Mouse (Mus musculus) MEL (cell line): ENCODE results near the gene Acap1. TPM values are rescaled to one million over a fixed set of nuclear protein-coding genes. Genes with fewer than 3 reads are reported as not detected.

Experiments used
- DNase-seq: peaks from one replicate; pipeline ENCODE4 v3.0.0; 2011; ENCODE audit warnings: low read depth, low spot score
- H3K27ac ChIP-seq: 2 replicates; pipeline ENCODE4 v1.5.1; 2012; ENCODE audit warnings: low read depth, mild to moderate bottlenecking, control low read depth, low read length, moderate library complexity; ENCODE audit not compliant: control insufficient read depth
- H3K27me3 ChIP-seq, 2 experiments: fragments of 150-350 bp in 1 of 2; sonication (generic) in 1 of 2; 2 replicates each; pipeline ENCODE4 v1.6.1; 2012; ENCODE audit warnings: low read length in 2 of 2, mild to moderate bottlenecking in 2 of 2, improper control_type of control experiment in 1 of 2, moderate library complexity in 1 of 2; ENCODE audit not compliant: insufficient read depth in 2 of 2, control insufficient read depth in 1 of 2
- H3K36me3 ChIP-seq, 2 experiments: 2 replicates each; pipeline ENCODE4 v1.6.1; 2012 to 2014; ENCODE audit warnings: low read length in 2 of 2, improper control_type of control experiment in 1 of 2, inconsistent platforms in 1 of 2, mild to moderate bottlenecking in 1 of 2; ENCODE audit not compliant: insufficient read depth in 2 of 2, control insufficient read depth in 1 of 2
- H3K4me1 ChIP-seq, 2 experiments: fragments of 150-350 bp in 1 of 2; sonication (generic) in 1 of 2; 2 replicates each; pipeline ENCODE4 v1.6.1; 2012; ENCODE audit warnings: low read length in 2 of 2, improper control_type of control experiment in 1 of 2, mild to moderate bottlenecking in 1 of 2; ENCODE audit not compliant: insufficient read depth in 2 of 2, control insufficient read depth in 1 of 2
- H3K4me3 ChIP-seq, 2 experiments: fragments of 150-350 bp in 1 of 2; sonication (generic) in 1 of 2; 2 replicates each; pipeline ENCODE4 v1.5.1; 2012; ENCODE audit warnings: low read depth in 2 of 2, low read length in 2 of 2, mild to moderate bottlenecking in 2 of 2, moderate library complexity in 2 of 2, control low read depth in 1 of 2, improper control_type of control experiment in 1 of 2; ENCODE audit not compliant: control insufficient read depth in 1 of 2, insufficient read depth in 1 of 2
- H3K79me2 ChIP-seq: 2 replicates; pipeline ENCODE4 v1.6.1; 2012; ENCODE audit warnings: mild to moderate bottlenecking, low read length, moderate library complexity; ENCODE audit not compliant: control insufficient read depth, poor library complexity, insufficient read depth
- H3K9ac ChIP-seq: 2 replicates; pipeline ENCODE4 v1.6.1; 2012; ENCODE audit warnings: low read depth, mild to moderate bottlenecking, control low read depth, low read length, moderate library complexity; ENCODE audit not compliant: control insufficient read depth, poor library complexity, severe bottlenecking
- H3K9me3 ChIP-seq: fragments of 150-350 bp; sonication (generic); replicated peaks from 2 replicates; pipeline ENCODE4 v1.6.1; 2012; ENCODE audit warnings: mild to moderate bottlenecking, low read length, improper control_type of control experiment, moderate library complexity; ENCODE audit not compliant: insufficient read depth
- BHLHE40 ChIP-seq: IDR thresholded peaks from 2 replicates; pipeline ENCODE4 v1.6.1; 2012; ENCODE audit warnings: low read depth, mild to moderate bottlenecking, inconsistent platforms, low read length, improper control_type of control experiment, borderline replicate concordance
- CHD1 ChIP-seq: IDR thresholded peaks from 2 replicates; pipeline ENCODE4 v1.6.1; 2012; ENCODE audit warnings: low read depth, mild to moderate bottlenecking, inconsistent platforms, low read length, improper control_type of control experiment
- CTCF ChIP-seq, 3 experiments: IDR thresholded peaks in 2 of 3; conservative IDR thresholded peaks in 1 of 3; 2 replicates each; pipeline ENCODE4 v1.5.1; 2011 to 2012; ENCODE audit warnings: low read length in 3 of 3, low read depth in 2 of 3, mild to moderate bottlenecking in 2 of 3, improper control_type of control experiment in 1 of 3, inconsistent platforms in 1 of 3, mixed read lengths in 1 of 3, moderate library complexity in 1 of 3; ENCODE audit not compliant: control insufficient read depth in 1 of 3, insufficient read depth in 1 of 3, poor library complexity in 1 of 3, severe bottlenecking in 1 of 3
- E2F4 ChIP-seq: IDR thresholded peaks from 2 replicates; pipeline ENCODE4 v1.6.1; 2011; ENCODE audit warnings: low read depth, low read length, improper control_type of control experiment, borderline replicate concordance
- ELF1 ChIP-seq: IDR thresholded peaks from 2 replicates; pipeline ENCODE4 v1.6.1; 2014; ENCODE audit warnings: low read depth, mild to moderate bottlenecking, inconsistent platforms, low read length, improper control_type of control experiment, moderate library complexity
- EP300 ChIP-seq, 2 experiments: IDR thresholded peaks; 2 replicates each; pipeline ENCODE4 v1.6.1; 2011; ENCODE audit warnings: improper control_type of control experiment in 2 of 2, low read length in 2 of 2, low read depth in 1 of 2, mild to moderate bottlenecking in 1 of 2
- ETS1 ChIP-seq: IDR thresholded peaks from 2 replicates; pipeline ENCODE4 v1.6.1; 2012; ENCODE audit warnings: low read depth, mild to moderate bottlenecking, inconsistent platforms, low read length, improper control_type of control experiment, moderate library complexity
- GABPA ChIP-seq: IDR thresholded peaks from 2 replicates; pipeline ENCODE4 v1.6.1; 2012; ENCODE audit warnings: low read depth, mild to moderate bottlenecking, inconsistent platforms, low read length, improper control_type of control experiment, moderate library complexity
- HCFC1 ChIP-seq: IDR thresholded peaks from 2 replicates; pipeline ENCODE4 v1.6.1; 2012; ENCODE audit warnings: low read depth, mild to moderate bottlenecking, inconsistent platforms, low read length, improper control_type of control experiment, moderate library complexity
- JUND ChIP-seq: IDR thresholded peaks from 2 replicates; pipeline ENCODE4 v1.6.1; 2011; ENCODE audit warnings: low read depth, mild to moderate bottlenecking, improper control_type of control experiment, low read length
- MAFK ChIP-seq: IDR thresholded peaks from 2 replicates; pipeline ENCODE4 v1.6.1; 2011; ENCODE audit warnings: low read depth, mild to moderate bottlenecking, low read length, improper control_type of control experiment, borderline replicate concordance
- MAX ChIP-seq: IDR thresholded peaks from 2 replicates; pipeline ENCODE4 v1.6.1; 2011; ENCODE audit warnings: low read length, improper control_type of control experiment
- MAZ ChIP-seq: IDR thresholded peaks from 2 replicates; pipeline ENCODE4 v1.6.1; 2012; ENCODE audit warnings: low read depth, mild to moderate bottlenecking, inconsistent platforms, low read length, improper control_type of control experiment
- MEF2A ChIP-seq: IDR thresholded peaks from 2 replicates; pipeline ENCODE4 v1.6.1; 2014; ENCODE audit warnings: low read depth, mild to moderate bottlenecking, inconsistent platforms, low read length, improper control_type of control experiment; ENCODE audit not compliant: poor library complexity, insufficient replicate concordance, severe bottlenecking; ENCODE audit errors: extremely low read depth
- MXI1 ChIP-seq: IDR thresholded peaks from 2 replicates; pipeline ENCODE4 v1.6.1; 2011; ENCODE audit warnings: mild to moderate bottlenecking, low read depth, low read length, improper control_type of control experiment
- MYB ChIP-seq: IDR thresholded peaks from 2 replicates; pipeline ENCODE4 v1.6.1; 2011; ENCODE audit warnings: mild to moderate bottlenecking, low read depth, low read length, improper control_type of control experiment
- NELFE ChIP-seq: IDR thresholded peaks from 2 replicates; pipeline ENCODE4 v1.6.1; 2011; ENCODE audit warnings: low read depth, low read length, improper control_type of control experiment
- POLR2A ChIP-seq, 2 experiments: IDR thresholded peaks; 2 replicates each; pipeline ENCODE4 v1.6.1; 2011 to 2012; ENCODE audit warnings: low read length in 2 of 2, mild to moderate bottlenecking in 2 of 2, control low read depth in 1 of 2, improper control_type of control experiment in 1 of 2, low read depth in 1 of 2, moderate library complexity in 1 of 2; ENCODE audit not compliant: control insufficient read depth in 1 of 2, insufficient read depth in 1 of 2, poor library complexity in 1 of 2
- POLR2AphosphoS2 ChIP-seq: IDR thresholded peaks from 2 replicates; pipeline ENCODE4 v1.6.1; 2011; ENCODE audit warnings: low read length, improper control_type of control experiment
- RAD21 ChIP-seq: IDR thresholded peaks from 2 replicates; pipeline ENCODE4 v1.6.1; 2011; ENCODE audit warnings: mild to moderate bottlenecking, low read depth, low read length, improper control_type of control experiment
- RCOR1 ChIP-seq: IDR thresholded peaks from 2 replicates; pipeline ENCODE4 v1.6.1; 2012; ENCODE audit warnings: low read depth, mild to moderate bottlenecking, inconsistent platforms, low read length, improper control_type of control experiment
- SIN3A ChIP-seq: IDR thresholded peaks from 2 replicates; pipeline ENCODE4 v1.6.1; 2012; ENCODE audit warnings: low read length, improper control_type of control experiment, inconsistent platforms
- TAL1 ChIP-seq: IDR thresholded peaks from 2 replicates; pipeline ENCODE4 v1.6.1; 2012; ENCODE audit warnings: mild to moderate bottlenecking, inconsistent platforms, low read length, moderate library complexity, mixed read lengths
- TBP ChIP-seq: IDR thresholded peaks from 2 replicates; pipeline ENCODE4 v1.8.0; 2011; ENCODE audit warnings: low read depth, low read length, improper control_type of control experiment
- TCF12 ChIP-seq: IDR thresholded peaks from 2 replicates; pipeline ENCODE4 v1.6.1; 2014; ENCODE audit warnings: low read depth, mild to moderate bottlenecking, inconsistent platforms, low read length, improper control_type of control experiment, moderate library complexity
- UBTF ChIP-seq: IDR thresholded peaks from 2 replicates; pipeline ENCODE4 v1.6.1; 2012; ENCODE audit warnings: low read depth, mild to moderate bottlenecking, inconsistent platforms, low read length, improper control_type of control experiment, moderate library complexity, borderline replicate concordance; ENCODE audit not compliant: insufficient read depth
- USF1 ChIP-seq: IDR thresholded peaks from 2 replicates; pipeline ENCODE4 v1.6.1; 2014; ENCODE audit warnings: low read depth, mild to moderate bottlenecking, inconsistent platforms, low read length, improper control_type of control experiment, moderate library complexity
- USF2 ChIP-seq, 2 experiments: IDR thresholded peaks; 2 replicates each; pipeline ENCODE4 v1.6.1; 2011 to 2012; ENCODE audit warnings: improper control_type of control experiment in 2 of 2, low read length in 2 of 2, borderline replicate concordance in 1 of 2, inconsistent platforms in 1 of 2, low read depth in 1 of 2, mild to moderate bottlenecking in 1 of 2; ENCODE audit not compliant: insufficient read depth in 1 of 2
- ZC3H11A ChIP-seq: IDR thresholded peaks from 2 replicates; pipeline ENCODE4 v1.6.1; 2012; ENCODE audit warnings: low read depth, mild to moderate bottlenecking, inconsistent platforms, low read length, improper control_type of control experiment
- ZMIZ1 ChIP-seq: IDR thresholded peaks from 2 replicates; pipeline ENCODE4 v1.6.1; 2012; ENCODE audit warnings: low read depth, mild to moderate bottlenecking, inconsistent platforms, low read length, improper control_type of control experiment, moderate library complexity
- ZNF384 ChIP-seq: IDR thresholded peaks from 2 replicates; pipeline ENCODE4 v1.6.1; 2012; ENCODE audit warnings: low read depth, mild to moderate bottlenecking, inconsistent platforms, low read length, improper control_type of control experiment
- polyA plus RNA-seq, 2 experiments: library from polyadenylated mRNA; stranded (reverse) in 1 of 2; unstranded in 1 of 2; fragments of >175 nt in 1 of 2; fragments of >200 nt in 1 of 2; gene quantifications; 2 replicates each; pipeline versions ENCODE4 v1.2.1 to v1.2.4; 2012; ENCODE audit warnings: low replicate concordance in 2 of 2, low read depth in 1 of 2; ENCODE audit not compliant: insufficient read length in 2 of 2, insufficient read depth in 1 of 2, missing spikeins in 1 of 2
- total RNA-seq: library from RNA; depleted of rRNA; stranded (reverse); fragments of 300-350 nt; gene quantifications from 2 replicates; pipeline ENCODE4 v1.2.3, GENCODE M21; 2012

Acap1 gene
- total and polyA plus RNA-seq, 3 experiments, result 20.7 to 42.2 TPM; not detected in 1

GRCm38 (mm10) chr11:69901406-69901846 lies 6.1 kb upstream of the Acap1 start (continued):
- TF ChIP-seq CTCF (IDR thresholded peaks at IDR 0.05 in 2 of 3, conservative IDR thresholded peaks at IDR 0.05 in 1 of 3; ENCODE audit: control insufficient read depth in 1 of 3, insufficient read depth in 1 of 3, low read depth in 2 of 3, low read length in 3 of 3, poor library complexity in 1 of 3, severe bottlenecking in 1 of 3) (no peak), CHD1 (peak; percentile 84; the same call in 1 of the 2 replicates)

DNA sequence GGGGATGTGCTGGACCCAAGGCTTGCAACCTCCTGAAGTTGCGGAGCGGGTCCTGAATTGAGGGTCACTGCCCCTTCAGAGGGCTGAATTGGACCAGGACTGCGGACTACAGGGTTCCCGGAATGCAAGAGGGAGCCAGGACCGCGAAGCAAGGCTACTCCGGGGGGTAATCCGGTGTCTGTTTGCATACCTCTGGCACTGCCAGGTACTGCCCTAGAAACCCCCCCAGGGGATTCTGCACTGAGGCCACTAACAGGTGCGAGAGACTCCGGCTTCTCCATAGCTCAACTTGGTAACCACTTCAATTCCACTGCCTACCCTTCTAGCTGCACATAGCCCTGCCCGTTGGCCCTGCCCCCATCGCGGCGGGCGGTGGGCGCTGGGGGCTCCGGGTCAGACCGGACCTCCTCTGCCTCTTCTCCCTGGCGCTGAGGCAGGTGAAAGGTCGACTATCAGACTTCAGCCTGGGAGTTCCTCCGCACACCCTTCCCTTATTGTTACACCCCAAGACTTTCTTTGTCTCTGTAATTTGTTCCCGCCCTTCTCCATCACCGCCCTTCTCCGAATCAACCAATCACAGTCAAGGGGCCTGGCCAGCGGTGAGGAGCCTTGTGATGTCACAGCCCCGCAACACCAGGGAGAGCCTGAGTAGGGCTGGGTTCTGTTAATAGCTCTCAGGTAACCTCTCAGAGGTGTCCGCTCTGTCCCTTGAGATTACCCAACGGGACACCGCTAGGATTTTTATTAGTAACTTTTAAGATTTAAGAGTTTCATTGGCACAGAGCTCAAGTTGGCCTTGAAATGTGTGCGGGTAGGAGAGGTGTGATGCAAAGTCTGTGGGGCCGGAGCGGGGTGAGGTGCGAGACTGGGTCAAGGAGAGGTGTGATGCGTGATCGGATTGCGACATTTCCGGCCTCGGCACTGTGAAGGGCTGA lies 5.4 kb upstream of the Acap1 start, which contains the start of the genes 2810408A11Rik and Neurl4:
Gene 2810408A11Rik (minus strand): TSS at position 517 of the 935 bp plus-strand sequence.
Gene Neurl4 (plus strand): TSS at position 602 of the 935 bp plus-strand sequence.
- Histone ChIP-seq H3K4me3 (peak within 1 kb of the TSS; percentile 65 to 77), H3K79me2 (peaks cover 18% of the 10 kb centered on the region), H3K9ac (peak within 1 kb of the TSS; percentile 81), H3K27ac (peak within 1 kb of the TSS; percentile 95), H3K4me1 (peaks cover 0 to 13% of the 10 kb centered on the region in 2 experiments; a peak in 2 of 4 replicates), H3K9me3 (no peaks in the 10 kb centered on the region), H3K36me3 (peaks cover 3% of the 10 kb centered on the region in 2 experiments; a peak in 3 of 4 replicates), H3K27me3 (no peaks in the 10 kb centered on the region)
- DNase-seq, result peak; percentile 99
- no peak; the same call in 1 of the 2 replicates for TF ChIP-seq JUND
- no peak for TF ChIP-seq HCFC1
- TF ChIP-seq ZC3H11A, result no peak
- TF ChIP-seq USF1, result peak; percentile 23; the same call in 1 of the 2 replicates
- no peak for TF ChIP-seq ZNF384
- no peak for TF ChIP-seq CTCF (IDR thresholded peaks at IDR 0.05 in 2 of 3, conservative IDR thresholded peaks at IDR 0.05 in 1 of 3; ENCODE audit: control insufficient read depth in 1 of 3, insufficient read depth in 1 of 3, low read depth in 2 of 3, low read length in 3 of 3, poor library complexity in 1 of 3, severe bottlenecking in 1 of 3)
- peak; percentile 99 for TF ChIP-seq POLR2AphosphoS2
- TF ChIP-seq ZMIZ1, result peak; percentile 97
- TF ChIP-seq CHD1, result peak; percentile 98
- peak; percentile 75 for TF ChIP-seq TCF12
- TF ChIP-seq TBP, result peak; percentile 90
- TF ChIP-seq MXI1, result no peak
- TF ChIP-seq MAX, result no peak; the same call in 1 of the 2 replicates
- TF ChIP-seq UBTF, result 0 out of 2 replicates have a peak, but pooled peaks have one; percentile 31
- no peak for TF ChIP-seq BHLHE40
- no peak for TF ChIP-seq MAFK
- TF ChIP-seq RCOR1, result 0 out of 2 replicates have a peak, but pooled peaks have one; percentile 27
- peak; percentile 18; the same call in 1 of the 2 replicates for TF ChIP-seq ETS1
- no peak for TF ChIP-seq TAL1
- TF ChIP-seq ELF1, result no peak
- TF ChIP-seq MAZ, result no peak
- TF ChIP-seq RAD21, result no peak
- TF ChIP-seq SIN3A, result peak; percentile 8; the same call in 1 of the 2 replicates
- no peak for TF ChIP-seq GABPA
- TF ChIP-seq MEF2A, result no peak
- TF ChIP-seq E2F4, result no peak
- TF ChIP-seq MYB, result no peak
- TF ChIP-seq EP300 (IDR thresholded peaks at IDR 0.05; ENCODE audit: low read depth in 1 of 2, low read length in 2 of 2), result no peak
- peak; percentile 92 to 99 for TF ChIP-seq POLR2A (IDR thresholded peaks at IDR 0.05; ENCODE audit: control insufficient read depth in 1 of 2, insufficient read depth in 1 of 2, low read depth in 1 of 2, low read length in 2 of 2, poor library complexity in 1 of 2)
- TF ChIP-seq NELFE, result peak; percentile 98
- no peak for TF ChIP-seq USF2 (IDR thresholded peaks at IDR 0.05; ENCODE audit: borderline replicate concordance in 1 of 2, insufficient read depth in 1 of 2, low read depth in 1 of 2, low read length in 2 of 2)
